Mouse (Mus musculus) heart, embryonic 12.5 days (tissue): ENCODE data around the gene Rnf145. TPM values are rescaled to one million over a fixed set of nuclear protein-coding genes. Genes with fewer than 3 reads are reported as not detected.

ENCODE experiments used
- ATAC-seq: fragments of 200-750 bp; cut with Nextera tagmentation; 2 replicates; pipeline ENCODE4 v1.8.0; 2017; ENCODE audit warnings: moderate TSS enrichment, moderate library complexity; ENCODE audit not compliant: insufficient number of reproducible peaks, low FRiP score
- H3K27ac ChIP-seq: fragments of 300-500 bp; sonication (generic); 2 replicates; pipeline ENCODE4 v1.5.1; 2016; ENCODE audit warnings: mild to moderate bottlenecking, moderate library complexity; ENCODE audit not compliant: poor library complexity, severe bottlenecking
- H3K27me3 ChIP-seq: fragments of 300-500 bp; sonication (generic); replicated peaks from 2 replicates; pipeline ENCODE4 v1.6.1; 2016; ENCODE audit warnings: mild to moderate bottlenecking, moderate library complexity
- H3K36me3 ChIP-seq: fragments of 300-500 bp; sonication (generic); 2 replicates; pipeline ENCODE4 v1.6.1; 2016; ENCODE audit warnings: mild to moderate bottlenecking, moderate library complexity
- H3K4me1 ChIP-seq: fragments of 300-500 bp; sonication (generic); replicated peaks from 2 replicates; pipeline ENCODE4 v1.6.1; 2016; ENCODE audit warnings: mild to moderate bottlenecking
- H3K4me2 ChIP-seq: fragments of 300-500 bp; sonication (generic); 2 replicates; pipeline ENCODE4 v1.6.1; 2016; ENCODE audit warnings: mild to moderate bottlenecking, moderate library complexity
- H3K4me3 ChIP-seq: fragments of 300-500 bp; sonication (generic); 2 replicates; pipeline ENCODE4 v1.5.1; 2016; ENCODE audit warnings: mild to moderate bottlenecking
- H3K9ac ChIP-seq: fragments of 300-500 bp; sonication (generic); 2 replicates; pipeline ENCODE4 v1.6.1; 2016; ENCODE audit warnings: mild to moderate bottlenecking, moderate library complexity
- H3K9me3 ChIP-seq: fragments of 300-500 bp; sonication (generic); replicated peaks from 2 replicates; pipeline ENCODE4 v1.6.1; 2016; ENCODE audit warnings: mild to moderate bottlenecking, moderate library complexity
- WGBS: fragments of 180-500 bp; shearing (Covaris S2); methylation state at CpG from one replicate; pipeline ENCODE4 v1.1.7; 2016; 5-methylcytosine and 5-hydroxymethylcytosine counted together
- polyA plus RNA-seq: library from polyadenylated mRNA; unstranded; fragments of >200 nt; fragmentation: Nextera tagmentation; extraction: Ambion mirVana; gene quantifications from 2 replicates; pipeline ENCODE4 v1.2.1, GENCODE M21; 2016

Rnf145 gene
- polyA plus RNA-seq, 1 experiment from 2014 or later: 70.6 TPM

DNA sequence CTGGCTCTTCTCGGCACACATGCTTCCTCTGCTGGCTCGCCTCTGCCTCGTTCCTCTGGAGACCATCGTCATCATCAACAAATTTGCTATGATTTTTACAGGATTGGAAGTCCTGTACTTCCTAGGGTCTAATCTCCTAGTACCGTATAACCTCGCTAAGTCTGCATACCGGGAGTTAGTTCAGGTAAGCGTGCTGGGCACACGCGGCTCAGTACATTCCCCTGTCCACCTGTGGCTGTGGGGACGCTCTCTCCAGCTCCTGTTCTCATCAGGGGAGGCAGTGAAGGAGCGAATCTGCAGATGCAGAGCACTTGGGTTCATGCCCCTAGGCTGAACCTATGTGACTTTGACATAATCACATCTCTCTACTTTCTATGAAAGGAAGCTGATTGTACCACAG, 30.1 kb downstream of the Rnf145 start:
- 93% methylated on average over 12 of the region's 12 CpGs for WGBS
- no peak for ATAC-seq
- Histone ChIP-seq H3K9ac (no peak overlapping the region), H3K4me1 (peaks cover 7% of the 10 kb centered on the region), H3K36me3 (peaks cover 86% of the 10 kb centered on the region), H3K4me2 (no peak overlapping the region), H3K27ac (no peak overlapping the region), H3K4me3 (no peak overlapping the region), H3K27me3 (no peaks in the 10 kb centered on the region), H3K9me3 (0 out of 2 replicates have a peak, but pooled peaks cover 3% of the 10 kb centered on the region)

DNA sequence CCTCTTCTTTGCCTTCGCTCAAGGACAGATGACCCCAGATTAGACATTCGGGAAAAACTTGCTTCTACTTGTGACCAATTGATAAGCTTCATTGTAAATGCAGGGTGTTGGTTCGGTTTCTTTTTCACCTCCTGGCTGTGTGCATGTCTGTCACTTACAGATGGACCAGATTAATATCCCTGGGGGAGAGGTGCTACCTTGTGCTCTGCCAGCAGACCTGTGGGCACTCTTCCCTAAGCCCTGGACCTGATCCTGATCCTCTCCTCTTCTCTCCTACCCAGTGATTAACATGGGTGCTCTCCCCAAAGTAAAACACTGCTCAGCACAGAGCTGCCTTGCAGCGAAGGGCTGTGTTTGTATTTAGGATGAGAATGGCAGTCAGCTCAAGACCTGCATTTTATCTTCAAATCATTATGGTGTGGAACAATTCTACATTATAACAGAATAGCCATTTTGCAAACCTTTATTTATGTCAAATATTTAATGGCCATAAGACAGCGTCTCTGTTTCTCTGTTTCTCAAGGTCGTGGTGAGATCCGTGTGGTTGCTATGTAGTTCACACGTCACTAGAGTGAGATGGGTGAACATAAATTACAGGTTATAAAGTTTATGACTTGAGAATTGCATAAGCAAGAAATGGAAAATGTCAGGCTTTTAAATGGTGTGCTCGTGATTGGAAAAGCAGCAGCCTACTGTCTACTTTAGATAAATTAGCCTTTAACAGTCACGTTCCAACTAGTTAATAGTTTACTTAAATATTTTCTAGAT, 30.9 kb downstream of the Rnf145 start:
- H3K27me3 ChIP-seq: no peaks in the 10 kb centered on the region
- ATAC-seq: no peak
- no peak overlapping the region for H3K4me3 ChIP-seq
- H3K4me1 ChIP-seq: peaks cover 5% of the 10 kb centered on the region; the same call in 1 of the 2 replicates
- no peak overlapping the region for H3K4me2 ChIP-seq
- H3K36me3 ChIP-seq: peaks cover 79% of the 10 kb centered on the region
- no peak overlapping the region for H3K27ac ChIP-seq
- 90% methylated on average over 10 of the region's 10 CpGs for WGBS
- no peak overlapping the region for H3K9ac ChIP-seq
- 0 out of 2 replicates have a peak, but pooled peaks cover 3% of the 10 kb centered on the region for H3K9me3 ChIP-seq

DNA sequence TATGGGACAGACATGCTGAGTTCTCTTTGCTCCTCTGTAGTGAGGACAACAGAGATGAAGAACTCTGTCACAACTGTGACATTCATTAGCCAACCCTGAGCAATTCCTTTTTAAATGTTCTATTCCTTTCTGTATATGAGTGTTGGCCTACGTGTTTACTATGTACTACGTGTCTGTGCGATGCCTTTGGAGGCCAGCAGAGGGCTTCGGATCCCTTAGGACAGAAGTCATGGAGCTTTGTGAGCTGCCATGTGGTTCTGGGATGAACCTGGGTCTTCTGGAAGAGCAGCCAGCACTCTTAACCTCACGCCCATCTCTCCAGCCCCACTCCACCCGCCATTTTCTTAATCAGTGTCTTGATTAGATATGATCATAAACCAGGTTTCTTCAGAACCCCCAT, 32.2 kb downstream of the Rnf145 start:
- Histone ChIP-seq H3K4me3 (no peak overlapping the region), H3K9me3 (0 out of 2 replicates have a peak, but pooled peaks cover 3% of the 10 kb centered on the region), H3K4me2 (no peak overlapping the region), H3K27ac (no peak overlapping the region), H3K27me3 (no peaks in the 10 kb centered on the region), H3K9ac (no peak overlapping the region), H3K36me3 (peaks cover 78% of the 10 kb centered on the region), H3K4me1 (no peaks in the 10 kb centered on the region; the same call in 1 of the 2 replicates)
- ATAC-seq: no peak
- 88% methylated on average over 6 of the region's 6 CpGs for WGBS

DNA sequence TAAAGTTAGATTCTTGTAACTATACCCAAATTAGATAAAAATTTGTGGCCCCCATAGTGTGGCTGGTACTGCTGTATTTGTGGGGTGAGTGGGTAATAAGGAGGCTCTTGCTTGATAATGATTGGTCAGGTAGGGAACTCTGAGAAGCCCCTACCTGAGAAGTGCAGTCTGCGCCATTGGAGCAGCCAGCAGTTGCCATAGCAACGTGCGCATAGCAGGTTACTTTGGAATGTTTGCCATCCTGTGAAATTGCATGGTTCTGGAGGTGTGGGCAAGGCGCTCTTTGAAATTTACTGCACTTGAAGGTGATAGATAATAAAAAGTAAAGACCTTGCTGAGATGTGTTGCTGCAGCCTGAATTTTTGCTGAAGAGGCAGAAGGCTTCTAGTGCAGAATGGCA, 35.6 kb downstream of the Rnf145 start:
- no peak overlapping the region for H3K4me3 ChIP-seq
- WGBS: 94% methylated on average over 4 of the region's 4 CpGs
- H3K4me2 ChIP-seq: no peak overlapping the region
- ATAC-seq: no peak
- H3K9ac ChIP-seq: no peak overlapping the region
- H3K4me1 ChIP-seq: no peaks in the 10 kb centered on the region
- H3K27ac ChIP-seq: no peak overlapping the region
- H3K36me3 ChIP-seq: peaks cover 80% of the 10 kb centered on the region
- H3K27me3 ChIP-seq: no peaks in the 10 kb centered on the region
- H3K9me3 ChIP-seq: 0 out of 2 replicates have a peak, but pooled peaks cover 3% of the 10 kb centered on the region

DNA sequence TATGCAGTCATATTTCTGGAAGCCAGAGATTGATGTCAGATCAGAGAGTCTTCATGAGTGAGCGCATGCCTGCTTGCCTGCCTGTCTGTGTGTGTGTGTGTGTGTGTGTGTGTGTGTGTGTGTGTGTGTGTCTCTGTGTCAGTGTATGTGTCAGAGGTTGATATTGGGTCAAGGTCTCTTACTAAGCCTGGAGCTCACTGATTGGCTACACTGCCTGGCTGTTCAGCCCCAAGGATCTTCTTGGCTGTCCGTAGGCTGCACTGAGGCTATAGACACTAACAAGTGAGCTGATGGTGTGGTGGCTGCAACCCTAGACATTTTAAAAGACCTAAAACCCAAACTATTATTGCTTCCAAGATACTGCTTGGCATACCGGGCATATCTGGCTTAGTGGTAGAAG, 39.8 kb downstream of the Rnf145 start:
- ATAC-seq: no peak
- no peak overlapping the region for H3K9ac ChIP-seq
- no peak overlapping the region for H3K4me2 ChIP-seq
- no peak overlapping the region for H3K4me3 ChIP-seq
- H3K9me3 ChIP-seq: no peaks in the 10 kb centered on the region
- no peaks in the 10 kb centered on the region for H3K4me1 ChIP-seq
- 90% methylated on average over 3 of the region's 3 CpGs for WGBS
- peaks cover 82% of the 10 kb centered on the region for H3K36me3 ChIP-seq
- no peaks in the 10 kb centered on the region for H3K27me3 ChIP-seq
- no peak overlapping the region for H3K27ac ChIP-seq

DNA sequence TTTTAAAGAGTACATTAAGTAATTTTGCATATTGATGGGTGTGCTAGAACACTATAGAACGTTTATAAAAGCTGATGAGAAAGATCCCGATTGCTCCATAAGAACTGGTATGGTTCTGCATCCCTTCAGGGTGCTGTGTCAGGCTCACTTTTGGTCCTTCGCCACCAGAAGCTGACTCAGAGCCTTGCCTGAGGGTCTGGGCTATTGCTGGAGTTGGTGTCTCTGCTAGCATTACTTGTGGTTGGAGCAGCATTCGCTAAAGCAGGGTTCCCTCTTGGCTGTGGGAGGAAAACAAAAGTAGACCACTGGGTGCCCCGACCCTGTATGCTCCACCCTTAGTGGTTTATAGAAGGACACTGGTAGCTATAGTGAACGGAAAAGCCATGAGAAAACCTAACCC, 40.7 kb downstream of the Rnf145 start:
- Histone ChIP-seq H3K36me3 (peaks cover 89% of the 10 kb centered on the region), H3K4me3 (no peak overlapping the region), H3K9ac (no peak overlapping the region), H3K4me1 (no peaks in the 10 kb centered on the region), H3K9me3 (no peaks in the 10 kb centered on the region), H3K4me2 (no peak overlapping the region), H3K27ac (no peak overlapping the region), H3K27me3 (no peaks in the 10 kb centered on the region)
- no peak for ATAC-seq
- 92% methylated on average over 6 of the region's 6 CpGs for WGBS

DNA sequence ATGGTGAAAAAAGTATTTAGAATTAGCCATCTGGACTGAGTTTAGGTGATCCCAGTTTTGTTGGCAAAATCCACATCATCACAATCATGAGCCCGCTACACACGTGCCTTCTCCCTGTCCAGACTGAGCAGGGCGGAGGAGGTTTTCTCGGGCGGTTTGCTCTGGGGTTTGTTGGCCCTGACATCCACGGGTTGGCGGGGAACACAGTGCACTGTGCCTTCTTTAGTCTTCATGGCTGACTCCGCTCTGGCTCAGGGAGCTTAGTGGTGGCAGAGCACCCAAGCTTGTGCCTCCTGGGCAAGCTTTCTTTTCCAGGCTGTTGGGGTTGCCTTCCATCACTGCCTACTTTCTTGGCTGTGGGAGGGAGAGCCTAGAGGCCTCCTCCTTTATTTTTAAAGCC, 41.6 kb downstream of the Rnf145 start:
- Histone ChIP-seq H3K9ac (no peak overlapping the region), H3K36me3 (peaks cover 91% of the 10 kb centered on the region), H3K4me2 (no peak overlapping the region), H3K4me3 (no peak overlapping the region), H3K9me3 (no peaks in the 10 kb centered on the region), H3K4me1 (no peaks in the 10 kb centered on the region), H3K27me3 (no peaks in the 10 kb centered on the region), H3K27ac (no peak overlapping the region)
- WGBS: 90% methylated on average over 8 of the region's 8 CpGs
- ATAC-seq: no peak

DNA sequence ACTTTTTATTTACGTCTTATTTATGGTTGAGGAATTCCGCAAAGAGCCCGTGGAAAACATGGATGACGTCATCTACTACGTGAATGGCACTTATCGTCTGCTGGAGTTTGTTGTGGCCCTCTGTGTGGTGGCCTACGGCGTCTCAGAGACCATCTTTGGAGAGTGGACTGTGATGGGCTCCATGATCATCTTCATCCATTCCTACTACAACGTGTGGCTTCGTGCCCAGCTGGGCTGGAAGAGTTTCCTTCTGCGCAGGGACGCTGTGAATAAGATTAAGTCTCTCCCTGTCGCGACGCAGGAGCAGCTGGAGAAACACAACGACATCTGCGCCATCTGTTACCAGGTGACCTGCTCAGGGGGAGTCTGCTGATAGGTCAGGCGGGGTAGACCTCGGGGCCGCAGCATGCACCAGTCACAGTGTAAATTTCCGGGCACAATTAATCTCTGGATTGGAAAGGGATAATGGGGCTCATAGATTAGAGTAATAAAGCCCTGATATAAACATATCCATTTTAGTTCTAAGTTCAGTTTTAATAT, 42.8 kb downstream of the Rnf145 start:
- Histone ChIP-seq H3K36me3 (peaks cover 94% of the 10 kb centered on the region), H3K4me3 (no peak overlapping the region), H3K4me1 (no peaks in the 10 kb centered on the region), H3K9ac (no peak overlapping the region), H3K27me3 (no peaks in the 10 kb centered on the region), H3K9me3 (no peaks in the 10 kb centered on the region), H3K4me2 (no peak overlapping the region), H3K27ac (no peak overlapping the region)
- 90% methylated on average over 21 of the region's 21 CpGs for WGBS
- no peak for ATAC-seq

DNA sequence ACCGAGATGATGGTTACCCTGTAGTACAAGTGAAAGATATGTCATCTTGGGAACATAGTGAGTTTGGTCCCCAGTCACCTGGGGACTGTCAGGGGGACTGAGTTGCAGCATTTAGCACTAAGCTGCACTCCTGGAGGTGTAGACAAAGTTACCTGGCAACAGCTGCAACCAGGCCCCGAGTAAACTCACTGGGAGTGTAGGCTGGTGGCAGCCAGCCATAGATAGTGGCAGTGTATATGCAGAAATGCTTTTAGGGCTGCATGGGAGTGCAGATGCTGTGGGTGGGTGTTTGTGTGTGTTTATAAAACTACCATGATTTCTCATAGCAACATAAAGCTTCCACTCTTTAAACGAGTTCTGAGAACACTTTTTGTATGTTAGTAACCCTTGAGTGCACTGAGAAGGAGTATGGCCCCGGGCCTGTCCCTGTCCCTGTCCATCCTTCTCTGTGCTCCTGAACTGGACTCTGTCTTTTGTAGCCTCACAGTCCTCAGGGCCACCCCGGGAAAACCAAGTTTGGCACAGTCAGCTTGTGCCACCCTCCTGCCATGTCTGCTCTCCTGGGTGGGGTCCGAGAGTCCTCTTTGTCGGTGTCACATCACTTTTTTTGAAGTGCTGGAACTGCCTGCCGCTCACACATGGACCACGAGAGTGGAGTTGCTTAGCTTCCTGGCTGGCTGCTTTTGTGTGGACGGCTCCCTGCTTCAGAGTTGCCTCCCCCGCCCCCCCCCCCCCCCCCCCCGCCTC, 43.8 kb downstream of the Rnf145 start:
- H3K36me3 ChIP-seq: peaks cover 94% of the 10 kb centered on the region
- 77% methylated on average over 12 of the region's 12 CpGs for WGBS
- no peaks in the 10 kb centered on the region for H3K4me1 ChIP-seq
- no peak overlapping the region for H3K4me2 ChIP-seq
- H3K9ac ChIP-seq: no peak overlapping the region
- H3K4me3 ChIP-seq: no peak overlapping the region
- no peak overlapping the region for H3K27ac ChIP-seq
- no peak for ATAC-seq
- H3K27me3 ChIP-seq: no peaks in the 10 kb centered on the region
- 0 out of 2 replicates have a peak, but pooled peaks cover 5% of the 10 kb centered on the region for H3K9me3 ChIP-seq

DNA sequence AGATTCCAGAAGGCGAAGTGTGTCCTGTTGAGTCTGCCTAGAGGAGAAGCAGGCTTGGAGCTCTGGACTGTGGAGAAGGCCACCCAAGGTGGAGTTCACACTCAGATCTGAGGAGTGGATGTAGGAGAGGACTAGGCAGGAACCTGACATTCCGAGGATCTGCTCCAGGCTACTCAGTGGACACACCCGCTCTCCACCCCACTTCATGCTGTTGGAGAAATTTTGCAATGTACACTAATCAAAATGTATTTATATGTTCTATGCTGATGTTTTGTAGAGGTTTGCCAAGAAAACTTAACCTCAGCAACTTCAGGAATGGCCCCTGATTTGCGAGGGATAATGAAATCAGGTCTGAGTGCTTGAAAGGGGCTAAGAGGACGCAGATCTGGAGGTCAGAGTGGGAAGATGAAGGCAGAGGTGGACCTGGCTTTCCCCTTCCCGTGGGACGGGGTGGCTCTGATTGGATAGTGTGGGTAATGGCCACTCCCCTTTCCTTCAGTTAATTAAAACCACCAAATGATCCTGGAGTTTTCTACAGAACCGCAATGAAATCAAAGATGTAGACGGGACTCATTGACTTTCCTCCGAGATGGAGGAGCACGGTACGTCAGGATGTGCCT, 45.6 kb downstream of the Rnf145 start:
- H3K36me3 ChIP-seq: peaks cover 82% of the 10 kb centered on the region
- no peak overlapping the region for H3K4me3 ChIP-seq
- WGBS: 95% methylated on average over 12 of the region's 12 CpGs
- H3K27me3 ChIP-seq: no peaks in the 10 kb centered on the region
- H3K9me3 ChIP-seq: peaks cover 7% of the 10 kb centered on the region; the same call in 1 of the 2 replicates
- H3K4me2 ChIP-seq: no peak overlapping the region
- H3K9ac ChIP-seq: no peak overlapping the region
- H3K4me1 ChIP-seq: no peaks in the 10 kb centered on the region
- no peak overlapping the region for H3K27ac ChIP-seq
- ATAC-seq: no peak

DNA sequence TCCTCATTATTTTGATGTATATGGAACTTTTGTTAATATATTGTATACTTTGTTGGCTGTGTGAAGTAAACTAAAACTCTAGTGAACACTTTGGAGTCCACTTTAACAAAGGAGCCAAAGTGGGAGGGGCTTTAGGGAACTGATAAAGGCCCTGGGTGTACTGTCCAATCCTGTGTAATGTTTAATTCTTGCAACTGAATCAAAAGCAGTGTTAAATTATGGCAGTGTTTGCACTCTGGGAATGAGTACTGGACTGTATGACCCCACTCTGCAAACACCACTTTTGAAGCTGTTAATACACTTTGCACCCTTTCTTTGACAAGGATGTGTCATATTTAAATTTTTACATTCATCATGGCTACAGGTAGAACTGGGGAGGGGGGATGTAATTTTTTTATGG, 46.2 kb downstream of the Rnf145 start:
- Histone ChIP-seq H3K27ac (no peak overlapping the region), H3K9me3 (peaks cover 9% of the 10 kb centered on the region; the same call in 1 of the 2 replicates), H3K36me3 (peaks cover 82% of the 10 kb centered on the region), H3K9ac (no peak overlapping the region), H3K4me2 (no peak overlapping the region), H3K4me1 (no peaks in the 10 kb centered on the region), H3K4me3 (no peak overlapping the region), H3K27me3 (no peaks in the 10 kb centered on the region)
- ATAC-seq: no peak
